Mouse (Mus musculus) brain, embryonic 14.5 days (tissue): ENCODE measurements around the gene D17Wsu92e.

Source experiments
- CTCF ChIP-seq: fragments of 200-500 bp; IDR thresholded peaks from 2 replicates; pipeline ENCODE4 v1.5.1; 2012; ENCODE audit warnings: inconsistent platforms, mild to moderate bottlenecking, moderate library complexity, borderline replicate concordance; ENCODE audit not compliant: insufficient read depth, insufficient read length; ENCODE audit errors: extremely low read depth
- POLR2A ChIP-seq: fragments of 200-500 bp; IDR thresholded peaks from 2 replicates; pipeline ENCODE4 v1.6.1; 2012; ENCODE audit warnings: mild to moderate bottlenecking, inconsistent platforms, borderline replicate concordance; ENCODE audit not compliant: poor library complexity, insufficient read depth, insufficient read length, severe bottlenecking; ENCODE audit errors: extremely low read depth

- TF ChIP-seq CTCF (peak; percentile 26; the same call in 1 of the 2 replicates), POLR2A (no peak)
Observed at GRCm38 (mm10) chr17:27830411-27830810, 10.0 kb upstream of the D17Wsu92e start.
